Mouse (Mus musculus): ENCODE results near the gene Ranbp10.
A peak's percentile ranks its signal among the peaks of the same experiment; 100 is the strongest.

Gene Ranbp10

GRCm38 (mm10) chr8:105826861-105827848 lies at the start of gene Ranbp10, which contains the start of gene Tsnaxip1:
Ranbp10 (minus strand) TSS chr8:105827350.
Tsnaxip1 (plus strand) TSS chr8:105827731.
- peak; percentile 91 for DNase-seq

GRCm38 (mm10) chr8:105874301-105874700 lies 47.2 kb upstream of the Ranbp10 start:
- DNase-seq: no peak

- no peak for DNase-seq
These were observed 39.3 kb upstream of the Ranbp10 start for GRCm38 (mm10) chr8:105866364-105867029.

DNA sequence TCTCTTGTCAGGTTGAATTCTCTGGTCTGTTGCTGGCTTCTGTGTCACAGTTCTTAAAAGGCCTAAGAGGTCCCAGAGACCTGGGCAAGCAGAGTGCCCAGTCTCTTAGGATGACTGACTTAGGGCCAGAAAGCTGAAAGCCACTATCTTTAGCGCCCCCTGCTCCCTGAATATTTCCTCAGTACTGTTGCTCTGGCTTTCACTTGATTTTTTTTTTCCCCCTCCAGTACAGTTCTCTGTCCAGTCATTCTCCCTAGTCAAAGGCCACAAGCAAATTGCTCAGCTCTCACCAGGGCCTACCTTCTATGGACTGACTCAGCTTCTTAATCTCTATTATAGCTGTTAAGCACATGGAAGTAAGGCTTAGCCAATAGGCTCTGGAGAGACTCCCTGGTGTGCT lies 34.8 kb upstream of the Ranbp10 start:
- no peak for DNase-seq

- DNase-seq: peak; percentile 83
These were observed 33.2 kb upstream of the Ranbp10 start, which contains the start of gene Nutf2 for GRCm38 (mm10) chr8:105860143-105860981. Nutf2 (plus strand) TSS chr8:105860580.

- no peak for DNase-seq
These were observed 32.2 kb upstream of the Ranbp10 start for GRCm38 (mm10) chr8:105859314-105859713.

GRCm38 (mm10) chr8:105858495-105858894 lies 31.3 kb upstream of the Ranbp10 start:
- DNase-seq: no peak

GRCm38 (mm10) chr8:105856168-105856835 lies 29.2 kb upstream of the Ranbp10 start:
- DNase-seq: no peak

- DNase-seq: peak; percentile 60
These were observed 28.4 kb upstream of the Ranbp10 start for GRCm38 (mm10) chr8:105855248-105856167.

DNA sequence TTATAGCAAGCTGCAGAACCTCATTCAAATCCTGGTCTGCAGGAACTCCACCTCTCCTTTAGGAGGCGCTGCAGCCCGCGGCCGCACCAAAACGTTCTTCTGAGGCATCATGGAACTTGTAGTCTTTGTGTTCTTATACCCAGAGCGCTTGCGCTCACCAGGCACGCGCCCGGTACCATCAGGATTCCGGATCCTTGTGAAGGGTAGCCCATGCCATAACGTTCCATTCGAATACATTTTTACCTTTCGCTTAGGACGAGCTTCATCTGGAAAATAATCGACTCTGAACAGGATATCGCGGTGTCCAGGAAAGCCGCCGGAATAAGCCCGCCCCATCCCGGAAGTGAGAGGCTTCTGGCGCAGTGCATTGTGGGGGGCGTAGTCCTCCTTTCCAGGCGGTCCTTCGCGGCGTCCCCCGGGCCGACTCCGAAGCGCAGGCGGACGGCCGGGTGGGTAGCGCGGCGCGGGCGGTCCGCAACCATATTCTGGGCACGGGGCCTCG lies 27.6 kb upstream of the Ranbp10 start, which contains the start of gene Thap11:
Gene Thap11, plus strand, starts transcription at position 418 of the 502 bp plus-strand sequence.
- DNase-seq: peak; percentile 89

DNA sequence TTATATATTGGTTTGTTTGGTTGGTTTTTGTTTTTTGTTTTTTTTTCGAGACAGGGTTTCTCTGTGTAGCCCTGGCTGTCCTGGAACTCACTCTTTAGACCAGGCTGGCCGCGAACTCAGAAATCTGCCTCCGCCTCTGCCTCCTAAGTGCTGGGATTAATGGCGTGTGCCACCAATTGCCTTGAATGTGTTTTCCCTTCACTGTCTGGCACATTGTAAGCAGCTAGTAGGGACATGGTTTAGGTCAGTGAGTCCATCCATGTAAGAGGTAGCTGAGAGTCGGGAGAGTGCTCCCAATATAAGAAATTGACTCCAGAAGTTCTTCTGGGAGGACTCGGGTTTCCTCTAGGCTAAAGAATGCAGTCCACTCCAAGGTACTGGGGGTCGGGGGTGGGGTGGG lies 27.2 kb upstream of the Ranbp10 start:
- DNase-seq: peak; percentile 9

- no peak for DNase-seq
These were observed 26.0 kb upstream of the Ranbp10 start, which contains the start of gene Cenpt for GRCm38 (mm10) chr8:105853178-105853577. Cenpt (minus strand) TSS chr8:105853278.

DNA sequence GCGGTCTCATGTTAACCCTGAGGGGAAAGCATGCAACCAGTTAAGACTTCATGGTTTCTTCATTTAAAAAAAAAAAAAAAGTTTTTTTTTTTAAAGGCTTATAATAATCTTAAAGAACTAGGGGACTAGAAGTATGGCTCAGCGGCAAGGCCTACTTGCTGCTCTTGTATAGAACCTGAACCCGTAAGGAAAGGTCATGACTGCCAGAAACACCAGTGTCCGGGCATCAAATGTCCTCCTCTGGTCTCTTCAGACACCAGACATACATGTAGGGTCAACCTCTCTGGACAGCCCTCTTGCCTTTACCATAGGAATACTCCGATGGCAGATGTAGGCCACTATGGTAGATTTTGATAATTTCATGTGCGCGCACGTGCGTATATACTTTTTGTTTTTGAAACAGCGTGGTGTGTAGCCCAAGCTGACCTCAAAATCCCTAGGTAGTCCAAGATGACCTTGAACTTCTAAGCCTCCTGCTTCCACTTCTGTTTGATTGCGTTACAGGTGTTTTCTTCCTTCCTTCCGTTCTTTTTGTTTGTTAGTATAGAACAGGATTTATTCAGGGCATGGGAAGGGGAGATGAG lies 25.1 kb upstream of the Ranbp10 start:
- no peak for DNase-seq

GRCm38 (mm10) chr8:105851651-105852143 lies 24.5 kb upstream of the Ranbp10 start:
- DNase-seq: peak; percentile 86

DNA sequence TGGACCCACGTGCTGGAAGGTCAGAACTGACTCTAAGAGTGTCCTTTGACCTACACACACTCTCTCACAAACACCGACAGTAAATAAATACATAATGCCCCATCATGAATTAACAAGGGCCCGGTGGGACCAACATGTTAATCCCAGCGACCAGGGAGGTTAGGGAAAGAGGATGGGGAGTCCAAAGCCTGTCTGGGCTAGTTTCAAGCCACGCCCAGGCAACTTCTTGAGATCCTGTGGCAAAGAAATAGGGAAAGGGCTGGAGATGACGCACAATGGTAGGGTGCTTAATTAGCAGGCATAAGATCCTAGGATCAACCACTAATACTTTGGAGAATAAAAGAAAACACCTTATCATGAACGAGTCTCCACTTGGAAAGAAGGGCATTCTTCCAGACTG lies 23.5 kb upstream of the Ranbp10 start:
- no peak for DNase-seq

GRCm38 (mm10) chr8:105850014-105850413 lies 22.9 kb upstream of the Ranbp10 start:
- no peak for DNase-seq

GRCm38 (mm10) chr8:105846678-105847077 lies 19.5 kb upstream of the Ranbp10 start:
- DNase-seq: no peak

DNA sequence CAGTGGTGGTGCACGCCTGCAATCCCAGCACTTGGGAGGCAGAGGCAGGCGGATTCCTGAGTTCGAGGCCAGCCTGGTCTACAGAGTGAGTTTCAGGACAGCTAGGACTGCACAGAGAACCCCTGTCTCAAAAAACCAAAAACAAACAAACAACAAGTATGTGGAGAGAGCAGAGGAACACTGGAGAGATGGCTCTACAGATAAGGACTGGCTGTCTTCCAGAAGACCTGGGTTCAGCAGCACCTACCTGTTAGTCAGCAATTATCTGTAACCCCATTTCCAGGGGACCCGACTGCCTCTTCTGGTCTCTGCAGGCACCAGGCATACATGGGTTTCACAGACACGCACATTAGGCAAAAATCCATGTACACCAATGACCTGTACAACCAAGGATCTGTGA lies 12.1 kb upstream of the Ranbp10 start:
- no peak for DNase-seq

- DNase-seq: no peak
These were observed 9.8 kb upstream of the Ranbp10 start for GRCm38 (mm10) chr8:105836991-105837390.

GRCm38 (mm10) chr8:105835318-105835717 lies 8.2 kb upstream of the Ranbp10 start:
- DNase-seq: peak; percentile 34
